Mouse (Mus musculus): ENCODE data around the gene Tlr9. TPM values are rescaled to one million over a fixed set of nuclear protein-coding genes. Genes with fewer than 3 reads are reported as not detected.

The Tlr9 gene
- polyA plus RNA-seq, 1 experiment from 2014 or later, result 0.09 TPM

DNA sequence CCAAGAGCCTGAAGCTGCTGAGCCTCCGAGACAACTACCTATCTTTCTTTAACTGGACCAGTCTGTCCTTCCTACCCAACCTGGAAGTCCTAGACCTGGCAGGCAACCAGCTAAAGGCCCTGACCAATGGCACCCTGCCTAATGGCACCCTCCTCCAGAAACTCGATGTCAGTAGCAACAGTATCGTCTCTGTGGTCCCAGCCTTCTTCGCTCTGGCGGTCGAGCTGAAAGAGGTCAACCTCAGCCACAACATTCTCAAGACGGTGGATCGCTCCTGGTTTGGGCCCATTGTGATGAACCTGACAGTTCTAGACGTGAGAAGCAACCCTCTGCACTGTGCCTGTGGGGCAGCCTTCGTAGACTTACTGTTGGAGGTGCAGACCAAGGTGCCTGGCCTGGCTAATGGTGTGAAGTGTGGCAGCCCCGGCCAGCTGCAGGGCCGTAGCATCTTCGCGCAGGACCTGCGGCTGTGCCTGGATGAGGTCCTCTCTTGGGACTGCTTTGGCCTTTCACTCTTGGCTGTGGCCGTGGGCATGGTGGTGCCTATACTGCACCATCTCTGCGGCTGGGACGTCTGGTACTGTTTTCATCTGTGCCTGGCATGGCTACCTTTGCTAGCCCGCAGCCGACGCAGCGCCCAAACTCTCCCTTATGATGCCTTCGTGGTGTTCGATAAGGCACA is 3.2 kb downstream of the Tlr9 start:
- Histone ChIP-seq H3K36me3 (ENCODE audit: insufficient read depth) (no peaks in the 10 kb centered on the region), H3K4me2 (peak overlapping the region; percentile 68), H3K4me3 (ENCODE audit: low read depth, low read length) (peak overlapping the region; percentile 36), H3K4me1 (ENCODE audit: insufficient read depth) (peaks cover 6% of the 10 kb centered on the region), H3K27ac (ENCODE audit: low read depth) (no peak overlapping the region; the same call in 1 of the 2 replicates), H3K9ac (peak overlapping the region; percentile 44), H3K9me3 (ENCODE audit: low read depth, low read length) (no peaks in the 10 kb centered on the region), H3K27me3 (ENCODE audit: insufficient read depth, low read length) (peaks cover 10% of the 10 kb centered on the region; the same call in 1 of the 2 replicates)
- no peak for TF ChIP-seq CTCF (IDR thresholded peaks at IDR 0.05; ENCODE audit: low read depth)
- DNase-seq, result no peak
- 55% methylated on average over 24 of the region's 24 CpGs for WGBS
- peak; percentile 19 for ATAC-seq (ENCODE audit: insufficient read depth)

DNA sequence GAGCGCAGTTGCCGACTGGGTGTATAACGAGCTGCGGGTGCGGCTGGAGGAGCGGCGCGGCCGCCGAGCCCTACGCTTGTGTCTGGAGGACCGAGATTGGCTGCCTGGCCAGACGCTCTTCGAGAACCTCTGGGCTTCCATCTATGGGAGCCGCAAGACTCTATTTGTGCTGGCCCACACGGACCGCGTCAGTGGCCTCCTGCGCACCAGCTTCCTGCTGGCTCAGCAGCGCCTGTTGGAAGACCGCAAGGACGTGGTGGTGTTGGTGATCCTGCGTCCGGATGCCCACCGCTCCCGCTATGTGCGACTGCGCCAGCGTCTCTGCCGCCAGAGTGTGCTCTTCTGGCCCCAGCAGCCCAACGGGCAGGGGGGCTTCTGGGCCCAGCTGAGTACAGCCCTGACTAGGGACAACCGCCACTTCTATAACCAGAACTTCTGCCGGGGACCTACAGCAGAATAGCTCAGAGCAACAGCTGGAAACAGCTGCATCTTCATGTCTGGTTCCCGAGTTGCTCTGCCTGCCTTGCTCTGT is 3.8 kb downstream of the Tlr9 start:
- WGBS, result 5% methylated on average over 34 of the region's 34 CpGs
- H3K27ac ChIP-seq (ENCODE audit: low read depth), result peak overlapping the region; percentile 2; the same call in 1 of the 2 replicates
- peak; percentile 78 for DNase-seq

DNA sequence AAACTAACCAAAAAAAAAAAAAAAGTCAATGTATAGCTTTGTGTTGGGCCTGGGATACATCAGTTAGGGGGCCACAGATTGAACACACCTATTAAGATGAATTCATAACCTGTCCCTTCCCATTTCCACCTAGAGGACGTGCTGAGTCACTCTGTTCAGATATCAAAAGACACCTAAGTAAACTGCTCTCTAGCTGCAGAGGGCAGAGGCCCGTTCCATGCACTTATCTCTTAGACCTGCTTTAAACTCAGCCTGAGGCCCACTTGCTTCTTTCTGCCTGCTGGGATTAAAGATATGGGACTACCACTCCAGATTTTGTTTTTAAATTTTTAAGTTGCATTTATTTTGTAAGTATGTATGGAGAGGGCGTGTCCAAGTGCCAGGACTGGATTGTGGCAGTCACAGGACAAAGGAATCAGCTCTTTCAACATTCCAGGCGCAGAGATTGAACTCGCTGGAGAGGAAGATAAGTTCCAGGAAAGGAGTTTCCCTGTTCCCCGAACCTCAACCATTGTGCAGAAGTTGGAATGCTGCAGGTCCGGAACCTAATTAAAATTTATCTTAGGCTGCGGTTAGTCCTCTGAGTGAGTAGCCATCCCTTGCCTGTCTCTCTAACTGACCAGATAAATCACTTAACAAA is 5.5 kb downstream of the Tlr9 start:
- no peak overlapping the region for H3K9ac ChIP-seq
- peaks cover 6% of the 10 kb centered on the region for H3K4me1 ChIP-seq (ENCODE audit: insufficient read depth)
- H3K4me2 ChIP-seq, result no peak overlapping the region
- peaks cover 8% of the 10 kb centered on the region for H3K36me3 ChIP-seq (ENCODE audit: insufficient read depth)
- TF ChIP-seq CTCF (IDR thresholded peaks at IDR 0.05; ENCODE audit: low read depth), result no peak
- H3K9me3 ChIP-seq (ENCODE audit: low read depth, low read length), result no peaks in the 10 kb centered on the region
- 49% methylated on average over 8 of the region's 8 CpGs for WGBS
- ATAC-seq (ENCODE audit: insufficient read depth) (no peak), DNase-seq (no peak)
- H3K27ac ChIP-seq (ENCODE audit: low read depth), result no peak overlapping the region
- H3K4me3 ChIP-seq (ENCODE audit: low read depth, low read length), result no peak overlapping the region
- H3K27me3 ChIP-seq (ENCODE audit: insufficient read depth, low read length), result peaks cover 10% of the 10 kb centered on the region; the same call in 1 of the 2 replicates

More for the DNA sequence above, 3.8 kb downstream of the Tlr9 start:
- ATAC-seq (ENCODE audit: insufficient read depth), result peak; percentile 89
- peaks cover 10% of the 10 kb centered on the region; the same call in 1 of the 2 replicates for H3K27me3 ChIP-seq (ENCODE audit: insufficient read depth, low read length)
- peak overlapping the region; percentile 68 for H3K4me2 ChIP-seq
- H3K4me3 ChIP-seq (ENCODE audit: low read depth, low read length), result peak overlapping the region; percentile 36
- no peaks in the 10 kb centered on the region for H3K9me3 ChIP-seq (ENCODE audit: low read depth, low read length)
- TF ChIP-seq CTCF (IDR thresholded peaks at IDR 0.05; ENCODE audit: low read depth), result peak; percentile 64
- peak overlapping the region; percentile 44 for H3K9ac ChIP-seq
- no peaks in the 10 kb centered on the region for H3K36me3 ChIP-seq (ENCODE audit: insufficient read depth)
- peaks cover 6% of the 10 kb centered on the region for H3K4me1 ChIP-seq (ENCODE audit: insufficient read depth)

DNA sequence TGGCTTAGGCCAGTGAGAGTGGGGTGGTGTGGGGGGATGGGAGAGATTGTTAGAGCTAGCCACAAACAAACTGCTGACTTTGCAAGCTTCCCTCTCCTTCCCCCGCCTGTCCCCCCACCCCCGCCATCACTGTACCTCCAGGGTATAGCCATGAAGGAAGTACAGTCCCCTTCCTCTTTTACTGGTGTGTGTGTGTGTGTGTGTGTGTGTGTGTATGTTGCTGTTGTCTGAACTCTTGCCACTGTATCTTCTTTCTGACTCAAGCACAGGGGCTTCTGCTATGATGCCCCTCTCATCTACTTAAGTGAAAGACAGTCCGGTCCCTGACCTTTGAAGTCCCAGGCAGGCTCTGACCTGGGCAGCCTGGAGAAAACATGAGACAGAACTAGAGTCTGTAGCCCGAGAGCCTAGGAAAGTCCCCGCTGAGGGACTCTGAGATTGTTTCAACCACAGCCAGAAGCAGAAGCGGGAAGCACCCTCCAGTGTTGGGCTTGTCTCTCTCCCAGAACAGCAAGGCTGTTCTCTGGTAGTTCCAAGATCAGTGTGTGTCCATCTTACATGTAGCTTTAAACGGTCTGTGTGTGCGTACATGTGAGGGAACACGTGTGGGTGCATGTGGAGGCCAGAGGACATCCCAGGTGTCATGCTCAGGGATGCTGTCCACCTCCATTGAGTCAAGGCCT is 7.8 kb downstream of the Tlr9 start:
- DNase-seq (no peak), ATAC-seq (ENCODE audit: insufficient read depth) (no peak)
- Histone ChIP-seq H3K36me3 (ENCODE audit: insufficient read depth) (peaks cover 31% of the 10 kb centered on the region), H3K27me3 (ENCODE audit: insufficient read depth, low read length) (peaks cover 8% of the 10 kb centered on the region; the same call in 1 of the 2 replicates), H3K4me3 (ENCODE audit: low read depth, low read length) (no peak overlapping the region), H3K9ac (no peak overlapping the region), H3K9me3 (ENCODE audit: low read depth, low read length) (no peaks in the 10 kb centered on the region), H3K4me1 (ENCODE audit: insufficient read depth) (peaks cover 6% of the 10 kb centered on the region), H3K4me2 (no peak overlapping the region), H3K27ac (ENCODE audit: low read depth) (no peak overlapping the region)
- no peak for TF ChIP-seq CTCF (IDR thresholded peaks at IDR 0.05; ENCODE audit: low read depth)
- 73% methylated on average over 9 of the region's 9 CpGs for WGBS

DNA sequence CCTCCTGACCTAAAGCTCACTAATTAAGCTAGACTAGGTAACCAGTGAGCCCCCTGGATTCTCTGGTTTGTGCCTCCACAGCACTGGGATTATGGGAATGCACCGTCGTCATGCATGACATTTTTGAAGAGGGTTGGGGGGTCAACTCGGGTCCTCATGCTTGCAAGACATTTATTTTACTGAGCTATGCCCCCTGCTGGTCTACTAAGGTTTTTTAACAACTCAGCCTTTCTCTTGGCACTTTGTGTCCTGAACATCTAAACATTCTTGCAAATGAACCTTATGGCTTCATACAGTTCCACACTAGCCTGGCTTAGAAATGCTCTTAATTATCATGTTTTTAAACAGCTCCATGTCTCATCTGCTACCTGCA is 8.3 kb downstream of the Tlr9 start:
- no peak for ATAC-seq (ENCODE audit: insufficient read depth)
- Histone ChIP-seq H3K4me3 (ENCODE audit: low read depth, low read length) (no peak overlapping the region), H3K4me2 (no peak overlapping the region), H3K36me3 (ENCODE audit: insufficient read depth) (peaks cover 36% of the 10 kb centered on the region), H3K4me1 (ENCODE audit: insufficient read depth) (peaks cover 3% of the 10 kb centered on the region), H3K9me3 (ENCODE audit: low read depth, low read length) (no peaks in the 10 kb centered on the region), H3K27me3 (ENCODE audit: insufficient read depth, low read length) (peaks cover 3% of the 10 kb centered on the region; the same call in 1 of the 2 replicates), H3K27ac (ENCODE audit: low read depth) (no peak overlapping the region), H3K9ac (no peak overlapping the region)
- peak; percentile 44 for DNase-seq
- TF ChIP-seq CTCF (IDR thresholded peaks at IDR 0.05; ENCODE audit: low read depth), result peak; percentile 51
- 46% methylated on average over 3 of the region's 3 CpGs for WGBS

DNA sequence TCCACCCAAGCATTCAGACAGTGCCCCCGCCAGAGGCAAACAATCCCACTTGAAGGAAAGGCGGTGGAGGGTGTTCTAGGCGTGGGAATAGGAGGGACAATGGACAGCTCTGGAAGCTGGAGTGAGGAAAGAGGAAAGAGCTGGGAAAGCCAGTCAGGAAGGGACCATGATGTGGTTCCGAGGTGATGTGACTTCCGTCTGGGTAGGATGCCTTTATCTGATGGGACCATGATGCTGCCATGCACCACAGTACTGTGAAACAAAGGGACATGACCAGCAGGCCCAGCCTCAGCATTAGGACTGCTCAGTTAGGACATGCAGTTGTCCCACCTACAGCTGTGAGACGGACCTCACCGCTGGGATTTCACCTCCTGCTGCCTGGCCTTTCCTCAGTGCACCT is 8.8 kb downstream of the Tlr9 start:
- Histone ChIP-seq H3K4me1 (ENCODE audit: insufficient read depth) (no peaks in the 10 kb centered on the region), H3K27ac (ENCODE audit: low read depth) (no peak overlapping the region), H3K36me3 (ENCODE audit: insufficient read depth) (peaks cover 41% of the 10 kb centered on the region), H3K4me2 (no peak overlapping the region), H3K4me3 (ENCODE audit: low read depth, low read length) (no peak overlapping the region), H3K9me3 (ENCODE audit: low read depth, low read length) (no peaks in the 10 kb centered on the region), H3K27me3 (ENCODE audit: insufficient read depth, low read length) (no peaks in the 10 kb centered on the region), H3K9ac (no peak overlapping the region)
- ATAC-seq (ENCODE audit: insufficient read depth), result no peak
- no peak for TF ChIP-seq CTCF (IDR thresholded peaks at IDR 0.05; ENCODE audit: low read depth)
- WGBS, result 70% methylated on average over 7 of the region's 7 CpGs
- no peak for DNase-seq

DNA sequence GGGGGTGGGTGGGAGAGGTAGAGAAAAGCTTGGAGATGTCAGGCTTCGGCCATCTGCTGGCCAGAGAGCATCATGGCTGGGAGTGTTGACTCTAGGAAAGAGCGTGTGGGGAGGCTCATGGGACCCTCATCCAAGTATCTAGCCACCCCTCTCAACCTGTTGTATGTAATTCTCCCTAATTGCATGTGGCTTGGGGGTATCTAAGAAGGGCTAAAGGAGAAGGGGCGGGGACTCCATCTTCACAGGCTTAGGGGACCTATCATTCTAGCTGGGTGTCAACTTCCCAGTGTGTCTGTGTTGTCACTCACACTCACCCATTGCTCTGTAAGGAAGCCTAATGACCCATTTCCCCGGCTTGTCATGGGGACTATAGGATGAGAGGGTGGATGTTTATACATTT is 9.4 kb downstream of the Tlr9 start:
- no peak overlapping the region for H3K4me2 ChIP-seq
- H3K27me3 ChIP-seq (ENCODE audit: insufficient read depth, low read length), result no peaks in the 10 kb centered on the region
- ATAC-seq (ENCODE audit: insufficient read depth) (peak; percentile 6; the same call in 1 of the 2 replicates), DNase-seq (no peak)
- no peaks in the 10 kb centered on the region for H3K4me1 ChIP-seq (ENCODE audit: insufficient read depth)
- 74% methylated on average over 4 of the region's 4 CpGs for WGBS
- H3K9ac ChIP-seq, result no peak overlapping the region
- H3K4me3 ChIP-seq (ENCODE audit: low read depth, low read length), result no peak overlapping the region
- no peaks in the 10 kb centered on the region for H3K9me3 ChIP-seq (ENCODE audit: low read depth, low read length)
- no peak overlapping the region for H3K27ac ChIP-seq (ENCODE audit: low read depth)
- 0 out of 2 replicates have a peak, but pooled peaks have one; percentile 5 for TF ChIP-seq CTCF (IDR thresholded peaks at IDR 0.05; ENCODE audit: low read depth)
- peaks cover 47% of the 10 kb centered on the region for H3K36me3 ChIP-seq (ENCODE audit: insufficient read depth)
